Mouse (Mus musculus) ES-Bruce4 (cell line): ENCODE measurements around the gene Amotl2. TPM values are rescaled to one million over a fixed set of nuclear protein-coding genes. Genes with fewer than 3 reads are reported as not detected.

Source experiments
- H3K27ac ChIP-seq: 2 replicates; pipeline ENCODE4 v1.5.1; 2012; ENCODE audit warnings: low read length, inconsistent platforms; ENCODE audit not compliant: insufficient read depth
- H3K27me3 ChIP-seq: 2 replicates; pipeline ENCODE4 v1.6.1; 2012; ENCODE audit warnings: mild to moderate bottlenecking, low read length, inconsistent platforms; ENCODE audit not compliant: control insufficient read depth, poor library complexity, insufficient read depth, severe bottlenecking
- H3K36me3 ChIP-seq: 2 replicates; pipeline ENCODE4 v1.6.1; 2012; ENCODE audit warnings: inconsistent platforms, mild to moderate bottlenecking, low read length, moderate library complexity; ENCODE audit not compliant: control insufficient read depth, poor library complexity, insufficient read depth, severe bottlenecking
- H3K4me1 ChIP-seq: one replicate; pipeline ENCODE4 v1.8.1; 2011; ENCODE audit warnings: low read length; ENCODE audit not compliant: control insufficient read depth, insufficient read depth
- H3K4me3 ChIP-seq: 2 replicates; pipeline ENCODE4 v1.5.1; 2011; ENCODE audit warnings: low read depth, mild to moderate bottlenecking, low read length
- H3K9ac ChIP-seq: 2 replicates; pipeline ENCODE4 v1.6.1; 2012; ENCODE audit warnings: low read depth, mild to moderate bottlenecking, inconsistent platforms; ENCODE audit not compliant: poor library complexity, severe bottlenecking
- H3K9me3 ChIP-seq: replicated peaks from 2 replicates; pipeline ENCODE4 v1.6.1; 2012; ENCODE audit warnings: mild to moderate bottlenecking, low read length, inconsistent platforms; ENCODE audit not compliant: control insufficient read depth, poor library complexity, insufficient read depth, severe bottlenecking
- CTCF ChIP-seq: IDR thresholded peaks from one replicate; pipeline ENCODE4 v1.8.1; 2011; ENCODE audit warnings: low read depth, low read length
- EP300 ChIP-seq: IDR thresholded peaks from 2 replicates; pipeline ENCODE4 v1.6.1; 2011; ENCODE audit warnings: low read depth, low read length; ENCODE audit not compliant: insufficient read depth
- POLR2A ChIP-seq: IDR thresholded peaks from one replicate; pipeline ENCODE4 v1.8.1; 2011; ENCODE audit warnings: low read length; ENCODE audit not compliant: insufficient read depth
- polyA plus RNA-seq: library from polyadenylated mRNA; stranded (reverse); fragments of >200 nt; gene quantifications from 2 replicates; pipeline ENCODE4 v1.2.4, GENCODE M21; 2011; ENCODE audit warnings: low read depth; ENCODE audit not compliant: missing spikeins, insufficient read depth, insufficient read length

The Amotl2 gene
- polyA plus RNA-seq, 1 experiment = 227 TPM

GRCm38 (mm10) chr9:102729876-102730413 is 13.5 kb downstream of the Amotl2 start:
- TF ChIP-seq CTCF (no peak), POLR2A (no peak), EP300 (no peak)
- no peaks in the 10 kb centered on the region for H3K9me3 ChIP-seq
- H3K36me3 ChIP-seq = peaks cover 74% of the 10 kb centered on the region
- H3K27ac ChIP-seq = no peak overlapping the region
- H3K4me1 ChIP-seq = peaks cover 10% of the 10 kb centered on the region
- H3K27me3 ChIP-seq = no peaks in the 10 kb centered on the region
- no peak overlapping the region for H3K9ac ChIP-seq
- no peak overlapping the region for H3K4me3 ChIP-seq

GRCm38 (mm10) chr9:102731044-102731471 is 14.6 kb downstream of the Amotl2 start:
- H3K27ac ChIP-seq = no peak overlapping the region
- H3K36me3 ChIP-seq = peaks cover 68% of the 10 kb centered on the region
- peaks cover 7% of the 10 kb centered on the region for H3K4me1 ChIP-seq
- no peaks in the 10 kb centered on the region for H3K9me3 ChIP-seq
- no peaks in the 10 kb centered on the region for H3K27me3 ChIP-seq
- no peak overlapping the region for H3K9ac ChIP-seq
- no peak for TF ChIP-seq POLR2A
- TF ChIP-seq EP300 = no peak
- TF ChIP-seq CTCF = no peak
- no peak overlapping the region for H3K4me3 ChIP-seq

- no peak overlapping the region for H3K9ac ChIP-seq
- no peak overlapping the region for H3K4me3 ChIP-seq
- peaks cover 67% of the 10 kb centered on the region for H3K36me3 ChIP-seq
- H3K27me3 ChIP-seq = no peaks in the 10 kb centered on the region
- H3K9me3 ChIP-seq = no peaks in the 10 kb centered on the region
- peaks cover 8% of the 10 kb centered on the region for H3K4me1 ChIP-seq
- no peak for TF ChIP-seq EP300
- TF ChIP-seq POLR2A = no peak
- TF ChIP-seq CTCF = no peak
- H3K27ac ChIP-seq = no peak overlapping the region
Measured at GRCm38 (mm10) chr9:102731574-102732175, 15.2 kb downstream of the Amotl2 start.

GRCm38 (mm10) chr9:102732326-102732865 is 15.9 kb downstream of the Amotl2 start:
- Histone ChIP-seq H3K4me1 (peaks cover 4% of the 10 kb centered on the region), H3K9me3 (no peaks in the 10 kb centered on the region), H3K27me3 (no peaks in the 10 kb centered on the region), H3K4me3 (no peak overlapping the region), H3K36me3 (peaks cover 60% of the 10 kb centered on the region), H3K9ac (no peak overlapping the region), H3K27ac (no peak overlapping the region)
- TF ChIP-seq CTCF (no peak), EP300 (no peak)

GRCm38 (mm10) chr9:102733459-102733858 is 17.0 kb downstream of the Amotl2 start:
- Histone ChIP-seq H3K4me3 (no peak overlapping the region), H3K9ac (no peak overlapping the region), H3K4me1 (peaks cover 4% of the 10 kb centered on the region), H3K27me3 (no peaks in the 10 kb centered on the region), H3K9me3 (no peaks in the 10 kb centered on the region), H3K27ac (no peak overlapping the region), H3K36me3 (peaks cover 49% of the 10 kb centered on the region)
- no peak for TF ChIP-seq POLR2A
- no peak for TF ChIP-seq CTCF
- no peak for TF ChIP-seq EP300
